Mouse (Mus musculus): ENCODE measurements around the gene Cygb. TPM values are rescaled to one million over a fixed set of nuclear protein-coding genes. Genes with fewer than 3 reads are reported as not detected.
"Not testable (repeated sequence)": the region's sequence is repeated elsewhere in the genome, so short reads cannot be mapped to it uniquely, and the experiment has no call there.

The Cygb gene
- polyA plus RNA-seq, 1 experiment from 2014 or later = 7.2 TPM

- Histone ChIP-seq H3K4me2 (replicated peaks) (no peak overlapping the region), H3K9me3 (no peaks in the 10 kb centered on the region), H3K4me1 (no peaks in the 10 kb centered on the region), H3K27ac (no peak overlapping the region), H3K36me3 (peaks cover 64% of the 10 kb centered on the region), H3K4me3 (no peak overlapping the region), H3K9ac (no peak overlapping the region), H3K27me3 (no peaks in the 10 kb centered on the region)
- WGBS = 80% methylated on average over 4 of the region's 4 CpGs
- ATAC-seq (ENCODE audit: low FRiP score, low read depth) = no peak
Measured at GRCm38 (mm10) chr11:116683777-116684176, 29.7 kb upstream of the Cygb start.

GRCm38 (mm10) chr11:116682501-116683144, 28.5 kb upstream of the Cygb start:
- no peak overlapping the region for H3K4me3 ChIP-seq
- no peak overlapping the region for H3K4me2 ChIP-seq (replicated peaks)
- H3K9ac ChIP-seq = no peak overlapping the region
- H3K4me1 ChIP-seq = no peaks in the 10 kb centered on the region
- peaks cover 74% of the 10 kb centered on the region for H3K36me3 ChIP-seq
- 72% methylated on average over 14 of the region's 14 CpGs for WGBS
- H3K27me3 ChIP-seq = no peaks in the 10 kb centered on the region
- H3K9me3 ChIP-seq = no peaks in the 10 kb centered on the region
- no peak overlapping the region for H3K27ac ChIP-seq
- ATAC-seq (ENCODE audit: low FRiP score, low read depth) = no peak

GRCm38 (mm10) chr11:116681147-116681546, 27.0 kb upstream of the Cygb start:
- peaks cover 86% of the 10 kb centered on the region for H3K36me3 ChIP-seq
- 71% methylated on average over 4 of the region's 4 CpGs for WGBS

GRCm38 (mm10) chr11:116680321-116681091, 26.4 kb upstream of the Cygb start:
- 72% methylated on average over 24 of the region's 24 CpGs for WGBS
- no peak overlapping the region for H3K4me2 ChIP-seq (replicated peaks)
- H3K27ac ChIP-seq = no peak overlapping the region
- no peaks in the 10 kb centered on the region for H3K9me3 ChIP-seq
- no peak overlapping the region for H3K9ac ChIP-seq
- H3K4me1 ChIP-seq = no peaks in the 10 kb centered on the region
- no peaks in the 10 kb centered on the region for H3K27me3 ChIP-seq
- H3K4me3 ChIP-seq = no peak overlapping the region
- no peak for ATAC-seq (ENCODE audit: low FRiP score, low read depth)
- peaks cover 86% of the 10 kb centered on the region for H3K36me3 ChIP-seq

More at GRCm38 (mm10) chr11:116681147-116681546, 27.0 kb upstream of the Cygb start:
- Histone ChIP-seq H3K4me2 (replicated peaks) (no peak overlapping the region), H3K27ac (no peak overlapping the region), H3K9ac (no peak overlapping the region), H3K4me3 (no peak overlapping the region), H3K9me3 (no peaks in the 10 kb centered on the region), H3K27me3 (no peaks in the 10 kb centered on the region), H3K4me1 (no peaks in the 10 kb centered on the region)
- ATAC-seq (ENCODE audit: low FRiP score, low read depth) = no peak

GRCm38 (mm10) chr11:116679148-116679547, 25.0 kb upstream of the Cygb start:
- ATAC-seq (ENCODE audit: low FRiP score, low read depth) = no peak
- Histone ChIP-seq H3K4me2 (replicated peaks) (no peak overlapping the region), H3K36me3 (peaks cover 86% of the 10 kb centered on the region), H3K27ac (no peak overlapping the region), H3K27me3 (no peaks in the 10 kb centered on the region), H3K4me3 (no peak overlapping the region), H3K4me1 (peaks cover 3% of the 10 kb centered on the region; the same call in 1 of the 2 replicates), H3K9me3 (no peaks in the 10 kb centered on the region), H3K9ac (no peak overlapping the region)
- WGBS = 96% methylated on average over 6 of the region's 6 CpGs

- Histone ChIP-seq H3K4me1 (peaks cover 15% of the 10 kb centered on the region), H3K36me3 (peaks cover 91% of the 10 kb centered on the region), H3K4me2 (replicated peaks) (no peak overlapping the region), H3K27ac (no peak overlapping the region), H3K9me3 (no peaks in the 10 kb centered on the region), H3K27me3 (no peaks in the 10 kb centered on the region), H3K4me3 (no peak overlapping the region), H3K9ac (no peak overlapping the region)
- ATAC-seq (ENCODE audit: low FRiP score, low read depth) = no peak
- WGBS = 79% methylated on average over 8 of the region's 8 CpGs
Measured at GRCm38 (mm10) chr11:116677711-116678441, 23.8 kb upstream of the Cygb start.

- Histone ChIP-seq H3K27ac (no peak overlapping the region), H3K27me3 (no peaks in the 10 kb centered on the region), H3K4me1 (peaks cover 22% of the 10 kb centered on the region), H3K36me3 (peaks cover 80% of the 10 kb centered on the region), H3K4me2 (replicated peaks) (no peak overlapping the region), H3K9ac (no peak overlapping the region), H3K9me3 (no peaks in the 10 kb centered on the region), H3K4me3 (no peak overlapping the region)
- 87% methylated on average over 14 of the region's 14 CpGs for WGBS
- ATAC-seq (ENCODE audit: low FRiP score, low read depth) = no peak
Measured at GRCm38 (mm10) chr11:116676175-116676976, 22.3 kb upstream of the Cygb start.

- H3K4me2 ChIP-seq (replicated peaks); H3K27me3 ChIP-seq; H3K9ac ChIP-seq; ATAC-seq (ENCODE audit: low FRiP score, low read depth); H3K4me3 ChIP-seq; H3K27ac ChIP-seq; H3K9me3 ChIP-seq: not testable (repeated sequence)
- peaks cover 71% of the 10 kb centered on the region for H3K36me3 ChIP-seq
- 84% methylated on average over 6 of the region's 6 CpGs for WGBS
- peaks cover 28% of the 10 kb centered on the region for H3K4me1 ChIP-seq
Measured at GRCm38 (mm10) chr11:116675429-116675828, 21.3 kb upstream of the Cygb start.

GRCm38 (mm10) chr11:116674616-116675379, 20.7 kb upstream of the Cygb start:
- H3K4me2 ChIP-seq (replicated peaks) = no peak overlapping the region
- H3K36me3 ChIP-seq = peaks cover 68% of the 10 kb centered on the region
- no peak for ATAC-seq (ENCODE audit: low FRiP score, low read depth)
- peaks cover 29% of the 10 kb centered on the region for H3K4me1 ChIP-seq
- no peaks in the 10 kb centered on the region for H3K9me3 ChIP-seq
- H3K27ac ChIP-seq = no peak overlapping the region
- H3K27me3 ChIP-seq = no peaks in the 10 kb centered on the region
- no peak overlapping the region for H3K9ac ChIP-seq
- WGBS = 82% methylated on average over 7 of the region's 7 CpGs
- no peak overlapping the region for H3K4me3 ChIP-seq

GRCm38 (mm10) chr11:116673410-116673809, 19.3 kb upstream of the Cygb start:
- peaks cover 54% of the 10 kb centered on the region for H3K36me3 ChIP-seq
- no peak overlapping the region for H3K27ac ChIP-seq
- H3K9ac ChIP-seq = peak overlapping the region; percentile 93; the same call in 1 of the 2 replicates
- peak overlapping the region; percentile 92 for H3K4me2 ChIP-seq (replicated peaks)
- H3K4me3 ChIP-seq = peak overlapping the region; percentile 91
- no peak for ATAC-seq (ENCODE audit: low FRiP score, low read depth)
- 82% methylated on average over 2 of the region's 2 CpGs for WGBS
- peaks cover 39% of the 10 kb centered on the region for H3K4me1 ChIP-seq
- H3K27me3 ChIP-seq = no peaks in the 10 kb centered on the region
- no peaks in the 10 kb centered on the region for H3K9me3 ChIP-seq

- Histone ChIP-seq H3K36me3 (peaks cover 48% of the 10 kb centered on the region), H3K9ac (peak overlapping the region; percentile 93), H3K27me3 (no peaks in the 10 kb centered on the region), H3K9me3 (no peaks in the 10 kb centered on the region), H3K4me2 (replicated peaks) (peak overlapping the region; percentile 92), H3K27ac (no peak overlapping the region), H3K4me3 (peak overlapping the region; percentile 91), H3K4me1 (peaks cover 39% of the 10 kb centered on the region)
- WGBS = 21% methylated on average over 7 of the region's 7 CpGs
- no peak for ATAC-seq (ENCODE audit: low FRiP score, low read depth)
Measured at GRCm38 (mm10) chr11:116672595-116672994, 18.5 kb upstream of the Cygb start.

Data from limb, embryonic 13.5 days (tissue).